In the genomic region with DNA sequence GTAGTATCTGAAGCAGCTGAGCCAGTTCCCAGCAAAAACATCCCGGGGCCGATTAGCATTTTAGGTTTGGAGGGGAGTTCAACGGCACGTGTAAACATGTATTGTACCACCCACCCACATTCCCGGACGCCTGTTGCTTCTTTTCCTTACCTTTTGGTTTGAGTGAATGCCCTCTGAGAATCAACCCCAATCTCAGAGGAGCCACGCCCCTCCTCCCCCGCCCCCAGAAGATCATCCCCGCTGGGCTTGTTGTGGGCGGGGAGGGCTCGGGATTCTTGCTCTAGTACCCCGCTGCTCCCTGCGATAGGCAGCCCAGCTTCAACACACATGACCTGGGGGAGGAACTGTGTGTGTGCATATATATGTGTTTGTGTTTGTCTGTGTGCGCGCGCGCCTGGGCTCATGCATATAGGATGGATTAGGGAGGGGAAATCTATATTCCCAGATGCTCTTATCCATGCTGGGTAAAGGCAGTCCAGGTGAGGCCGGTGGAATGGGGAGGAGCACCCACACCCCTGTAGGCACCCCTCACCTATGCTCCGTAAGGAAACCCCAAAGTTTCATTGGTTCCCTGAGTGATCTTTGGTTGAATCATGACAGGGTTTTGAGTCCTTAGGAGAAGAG, we compare ENCODE assay signal across 11 mouse cellular contexts. TPM values are rescaled to one million over a fixed set of nuclear protein-coding genes. Genes with fewer than 3 reads are reported as not detected.
A peak's percentile ranks its signal among the peaks of the same experiment; 100 is the strongest.
DNase-seq lines count a peak whose midpoint lies in the region; ATAC-seq lines count a peak whose summit lies in the region.
"Had no signal": no experiment of that assay in that cellular context is flagged by ENCODE, and none has a peak within 500 bp of the region (broad histone marks: within the 10 kb centered on the region; RNA-seq: fewer than 3 reads in every experiment).

No protein-coding gene starts in this region.

- H3K4me1 ChIP-seq in limb, embryonic 13.5 days, result no peaks in the 10 kb centered on the region
- 0 out of 2 replicates have a peak, but pooled peaks cover 2% of the 10 kb centered on the region for H3K4me1 ChIP-seq in stomach, embryonic 14.5 days (ENCODE audit: control insufficient read depth, insufficient read depth, low read length)

- H3K27me3 ChIP-seq in limb, embryonic 13.5 days, result peaks cover 11% of the 10 kb centered on the region
- H3K27me3 ChIP-seq in stomach, embryonic 14.5 days (ENCODE audit: control insufficient read depth, insufficient read depth, low read length), result no peaks in the 10 kb centered on the region

- no peak overlapping the region for H3K27ac ChIP-seq in limb, embryonic 13.5 days
- no peak overlapping the region for H3K27ac ChIP-seq in stomach, embryonic 14.5 days (ENCODE audit: low read length)

- peak overlapping the region; percentile 48 for H3K4me2 ChIP-seq in limb, embryonic 13.5 days (replicated peaks)
- H3K4me2 ChIP-seq in stomach, embryonic 14.5 days (replicated peaks; ENCODE audit: low read depth, low read length), result peak overlapping the region; percentile 14; the same call in 1 of the 2 replicates

- DNase-seq in CD4-positive, CD25-positive, alpha-beta regulatory T cell, adult 2 months (ENCODE audit: low read depth, low spot score), result peak; percentile 20
- DNase-seq in spleen, postnatal 4 days (ENCODE audit: low spot score in 2 of 2), result peak; percentile 12 to 58
- DNase-seq in spleen, adult 12 weeks (ENCODE audit: low spot score), result no peak
- DNase-seq in cerebellum, postnatal 25 days, result no peak
- DNase-seq in adrenal gland, postnatal 4 days (ENCODE audit: low spot score in 2 of 2), result no peak

- no peak for ATAC-seq in CD4-positive, CD25-positive, alpha-beta regulatory T cell, adult 4 months
- no peak for ATAC-seq in limb, embryonic 13.5 days (ENCODE audit: low FRiP score, low read depth)
- ATAC-seq in stomach, embryonic 14.5 days (ENCODE audit: insufficient number of reproducible peaks, insufficient read depth, low FRiP score, low read depth), result no peak

- no peaks in the 10 kb centered on the region for H3K36me3 ChIP-seq in limb, embryonic 13.5 days
- H3K36me3 ChIP-seq in stomach, embryonic 14.5 days (ENCODE audit: control insufficient read depth, insufficient read depth, low read length), result no peaks in the 10 kb centered on the region

- no peaks in the 10 kb centered on the region for H3K9me3 ChIP-seq in limb, embryonic 13.5 days
- no peaks in the 10 kb centered on the region for H3K9me3 ChIP-seq in stomach, embryonic 14.5 days (ENCODE audit: control insufficient read depth, low read depth, low read length)

- 0 out of 2 replicates have a peak overlapping the region, but pooled peaks have one; percentile 25 for H3K9ac ChIP-seq in limb, embryonic 13.5 days
- no peak overlapping the region for H3K9ac ChIP-seq in stomach, embryonic 14.5 days (replicated peaks; ENCODE audit: low read depth, low read length)

- WGBS in limb, embryonic 13.5 days, result 7% methylated on average over 19 of the region's 19 CpGs
- 5% methylated on average over 19 of the region's 19 CpGs for WGBS in stomach, embryonic 14.5 days

- 0 out of 2 replicates have a peak overlapping the region, but pooled peaks have one; percentile 3 for H3K4me3 ChIP-seq in limb, embryonic 13.5 days
- H3K4me3 ChIP-seq in stomach, embryonic 14.5 days (ENCODE audit: low read depth, low read length), result no peak overlapping the region

RNA-seq across cellular contexts. Expression of gene Prkab1, which starts 6.4 kb away (rescaled TPM):
- polyA plus RNA-seq in CD4-positive, CD25-positive, alpha-beta regulatory T cell, adult 4 months (2017; shearing (Covaris generic)), result 10 to 100 TPM; 40.1 to 55.1 TPM
- 69.9 and 72.6 TPM in 2 replicates for polyA plus RNA-seq in limb, embryonic 13.5 days (2015; fragmentation: Nextera tagmentation; extraction: Ambion mirVana)
- 59.7 and 60.8 TPM in 2 replicates for polyA plus RNA-seq in stomach, embryonic 14.5 days (2014; fragmentation: Nextera tagmentation; extraction: Ambion mirVana)
- total RNA-seq in adrenal gland, postnatal 4 days (2021), result 10 to 100 TPM; 87.2 to 93.0 TPM

RNA-seq across cellular contexts. Expression of gene Tmem233, which starts 52.4 kb away (rescaled TPM):
- polyA plus RNA-seq in CD4-positive, CD25-positive, alpha-beta regulatory T cell, adult 4 months (2017; shearing (Covaris generic)), result not detected
- not detected in 2 replicates for polyA plus RNA-seq in limb, embryonic 13.5 days (2015; fragmentation: Nextera tagmentation; extraction: Ambion mirVana)
- not detected in 2 replicates for polyA plus RNA-seq in stomach, embryonic 14.5 days (2014; fragmentation: Nextera tagmentation; extraction: Ambion mirVana)
- total RNA-seq in adrenal gland, postnatal 4 days (2021), result 1 to 10 TPM in 1 of 2 experiments, under 1 TPM in 1; 0.14 to 1.1 TPM
- total RNA-seq: adrenal gland, postnatal 36 days; left cerebral cortex, postnatal 4 days had no signal
- polyA plus RNA-seq: small intestine, adult 2 months had no signal

Comparison
In these comparisons a context has a peak if more than half of its experiments do, and no peak if none do; other contexts are left out.
1. DNase-seq: peak in CD4-positive, CD25-positive, alpha-beta regulatory T cell, adult 2 months (single experiment) and spleen, postnatal 4 days (2 of 2); none in spleen, adult 12 weeks (single experiment), cerebellum, postnatal 25 days (0 of 2) and adrenal gland, postnatal 4 days (0 of 2).